Mouse (Mus musculus): ENCODE measurements at regions not wholly inside any gene's neighbourhood (a gene's known extent, or its start where the extent isn't known, plus 50 kb on each side); places are given as distances from the start of the nearest gene placed in this dataset.

DNA sequence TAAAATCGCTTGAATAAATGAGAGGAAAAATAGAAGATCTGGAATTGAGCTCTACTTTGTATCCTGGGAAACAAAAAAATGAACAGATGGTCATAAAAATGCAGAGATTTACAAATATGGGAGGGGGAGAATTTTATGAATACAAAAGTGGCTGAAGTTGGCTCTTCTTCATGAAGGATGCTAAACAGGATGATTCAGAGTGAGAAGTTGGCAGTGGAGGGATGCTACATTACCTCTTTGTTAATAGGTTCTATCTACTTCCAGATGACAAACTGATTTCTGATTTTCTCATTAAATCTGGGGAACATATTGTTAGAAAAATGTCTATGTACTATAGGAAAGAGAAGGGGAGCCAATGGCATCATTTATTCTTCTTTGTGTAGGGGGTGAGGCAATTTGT is 2785.8 kb downstream of the Poteg start:
- Histone ChIP-seq H3K4me1 (ENCODE audit: control insufficient read depth in 2 of 2, insufficient read depth in 2 of 2, low read length in 2 of 2, poor library complexity in 1 of 2) (no peaks in the 10 kb centered on the region), H3K36me3 (ENCODE audit: control insufficient read depth, insufficient read depth, low read length, poor library complexity, severe bottlenecking) (no peaks in the 10 kb centered on the region), H3K9me3 (ENCODE audit: control insufficient read depth, insufficient read depth, low read depth, low read length) (no peaks in the 10 kb centered on the region), H3K9ac (ENCODE audit: insufficient read depth, low read depth, low read length, poor library complexity, severe bottlenecking) (no peak overlapping the region), H3K27ac (ENCODE audit: insufficient read depth, low read depth, low read length, poor library complexity, severe bottlenecking) (no peak overlapping the region), H3K4me3 (ENCODE audit: insufficient read depth in 1 of 2, low read depth in 1 of 2, low read length in 2 of 2, poor library complexity in 1 of 2, severe bottlenecking in 1 of 2) (no peak overlapping the region)
- DNase-seq (ENCODE audit: low read depth, low spot score): no peak
- no peak for TF ChIP-seq ZC3H11A (IDR thresholded peaks at IDR 0.05; ENCODE audit: borderline replicate concordance, low read depth, low read length)
- TF ChIP-seq MAFK (IDR thresholded peaks at IDR 0.05; ENCODE audit: insufficient read depth, low read depth, low read length): no peak
- TF ChIP-seq CHD2 (IDR thresholded peaks at IDR 0.05; ENCODE audit: low read depth, low read length): no peak
- TF ChIP-seq ZNF384 (IDR thresholded peaks at IDR 0.05; ENCODE audit: low read depth, low read length): no peak
- TF ChIP-seq HCFC1 (IDR thresholded peaks at IDR 0.05; ENCODE audit: borderline replicate concordance, insufficient read depth, low read length): no peak
- in situ Hi-C loops (cut with MboI; ENCODE audit: low sequenced_read_pairs in 2 of 2, unreplicated experiment in 2 of 2): no loop called here

GRCm38 (mm10) chr8:30251797-30252196 is 2804.3 kb downstream of the Poteg start:
- Histone ChIP-seq H3K9ac (ENCODE audit: insufficient read depth, low read depth, low read length, poor library complexity, severe bottlenecking) (no peak overlapping the region), H3K9me3 (ENCODE audit: control insufficient read depth, insufficient read depth, low read depth, low read length) (no peaks in the 10 kb centered on the region), H3K36me3 (ENCODE audit: control insufficient read depth, insufficient read depth, low read length, poor library complexity, severe bottlenecking) (no peaks in the 10 kb centered on the region), H3K4me1 (ENCODE audit: control insufficient read depth in 2 of 2, insufficient read depth in 2 of 2, low read length in 2 of 2, poor library complexity in 1 of 2) (no peaks in the 10 kb centered on the region), H3K27ac (ENCODE audit: insufficient read depth, low read depth, low read length, poor library complexity, severe bottlenecking) (no peak overlapping the region), H3K4me3 (ENCODE audit: insufficient read depth in 1 of 2, low read depth in 1 of 2, low read length in 2 of 2, poor library complexity in 1 of 2, severe bottlenecking in 1 of 2) (no peak overlapping the region)
- DNase-seq (ENCODE audit: low read depth, low spot score): no peak
- TF ChIP-seq HCFC1 (IDR thresholded peaks at IDR 0.05; ENCODE audit: borderline replicate concordance, insufficient read depth, low read length): no peak
- TF ChIP-seq CHD2 (IDR thresholded peaks at IDR 0.05; ENCODE audit: low read depth, low read length): no peak
- TF ChIP-seq MAFK (IDR thresholded peaks at IDR 0.05; ENCODE audit: insufficient read depth, low read depth, low read length): no peak
- TF ChIP-seq ZNF384 (IDR thresholded peaks at IDR 0.05; ENCODE audit: low read depth, low read length): no peak
- no peak for TF ChIP-seq ZC3H11A (IDR thresholded peaks at IDR 0.05; ENCODE audit: borderline replicate concordance, low read depth, low read length)
- in situ Hi-C loops (cut with MboI; ENCODE audit: low sequenced_read_pairs in 2 of 2, unreplicated experiment in 2 of 2): no loop called here

DNA sequence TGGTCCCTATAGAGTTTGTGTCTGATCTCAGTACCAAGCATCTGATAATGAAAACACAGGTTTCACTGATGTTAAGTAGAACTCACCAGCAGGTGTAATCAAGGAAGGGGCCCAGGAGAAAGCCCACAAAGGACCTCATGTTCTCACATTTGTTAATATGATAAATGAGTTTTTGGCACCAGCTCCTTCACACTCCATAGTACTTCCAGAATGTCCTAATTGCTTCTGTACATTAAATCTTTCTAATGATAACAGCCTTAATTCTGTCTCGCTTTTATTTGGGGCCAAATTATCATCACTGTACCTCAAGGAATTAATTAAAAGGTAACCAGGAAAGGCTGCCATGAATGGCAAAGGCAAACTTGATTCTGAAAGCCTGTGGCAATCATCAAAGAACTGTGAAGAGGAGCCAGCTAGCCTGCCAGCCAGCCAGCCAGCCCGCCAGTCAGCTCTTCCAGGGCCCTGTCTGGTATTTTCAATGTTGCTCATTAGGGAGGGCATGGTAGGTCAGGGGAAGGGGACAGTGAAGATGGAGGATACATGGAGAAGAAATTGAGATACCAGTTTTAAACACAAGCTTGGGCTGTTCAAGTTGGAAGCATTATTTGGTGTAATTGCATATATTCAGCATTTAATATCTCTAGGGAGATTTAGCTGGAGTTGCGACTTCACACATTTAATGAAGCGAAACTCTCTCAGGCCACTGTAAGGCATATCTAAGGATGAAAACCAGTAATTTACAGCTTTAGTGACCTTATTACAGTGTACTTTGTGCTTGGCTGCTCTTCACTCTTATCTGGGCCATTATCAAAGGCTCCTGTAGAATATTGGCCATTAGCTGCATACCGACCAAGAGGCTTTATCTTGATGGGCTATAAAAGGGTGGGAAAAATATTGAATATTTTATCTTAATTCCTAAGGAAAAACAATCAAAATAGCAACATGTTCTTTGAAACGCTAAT is 2822.8 kb downstream of the Poteg start:
- H3K4me1 ChIP-seq (ENCODE audit: control insufficient read depth in 2 of 2, insufficient read depth in 2 of 2, low read length in 2 of 2, poor library complexity in 1 of 2): no peaks in the 10 kb centered on the region
- TF ChIP-seq HCFC1 (IDR thresholded peaks at IDR 0.05; ENCODE audit: borderline replicate concordance, insufficient read depth, low read length) (no peak), CHD2 (IDR thresholded peaks at IDR 0.05; ENCODE audit: low read depth, low read length) (no peak)
- in situ Hi-C loops (cut with MboI; ENCODE audit: low sequenced_read_pairs in 2 of 2, unreplicated experiment in 2 of 2): no loop called here
- H3K4me3 ChIP-seq (ENCODE audit: insufficient read depth in 1 of 2, low read depth in 1 of 2, low read length in 2 of 2, poor library complexity in 1 of 2, severe bottlenecking in 1 of 2): no peak overlapping the region
- H3K36me3 ChIP-seq (ENCODE audit: control insufficient read depth, insufficient read depth, low read length, poor library complexity, severe bottlenecking): no peaks in the 10 kb centered on the region
- H3K27ac ChIP-seq (ENCODE audit: insufficient read depth, low read depth, low read length, poor library complexity, severe bottlenecking): no peak overlapping the region
- DNase-seq (ENCODE audit: low read depth, low spot score): no peak
- no peaks in the 10 kb centered on the region for H3K9me3 ChIP-seq (ENCODE audit: control insufficient read depth, insufficient read depth, low read depth, low read length)
- no peak overlapping the region for H3K9ac ChIP-seq (ENCODE audit: insufficient read depth, low read depth, low read length, poor library complexity, severe bottlenecking)

DNA sequence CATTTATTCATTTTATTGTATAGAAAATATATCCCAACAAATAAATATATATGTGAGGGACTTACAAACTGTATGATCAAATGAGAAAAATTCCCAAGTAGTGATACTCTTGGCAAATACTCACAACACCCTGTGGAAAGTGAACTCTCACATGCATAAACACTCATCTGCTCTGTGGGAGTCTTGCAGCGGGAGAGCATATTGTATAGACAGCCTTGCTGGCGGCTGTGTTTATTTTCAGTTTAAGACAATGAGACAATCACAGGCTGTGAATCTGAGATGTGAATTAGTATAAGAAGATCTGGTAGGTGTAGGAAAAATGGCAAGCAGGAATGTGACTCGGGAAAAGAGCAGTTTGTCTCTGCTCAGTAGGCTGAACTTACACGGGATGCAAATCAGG is 2841.7 kb downstream of the Poteg start:
- H3K27ac ChIP-seq (ENCODE audit: insufficient read depth, low read depth, low read length, poor library complexity, severe bottlenecking): no peak overlapping the region
- no peaks in the 10 kb centered on the region for H3K36me3 ChIP-seq (ENCODE audit: control insufficient read depth, insufficient read depth, low read length, poor library complexity, severe bottlenecking)
- in situ Hi-C loops (cut with MboI; ENCODE audit: low sequenced_read_pairs in 2 of 2, unreplicated experiment in 2 of 2): no loop called here
- no peak for DNase-seq (ENCODE audit: low read depth, low spot score)
- no peak for TF ChIP-seq CHD2 (IDR thresholded peaks at IDR 0.05; ENCODE audit: low read depth, low read length)
- TF ChIP-seq HCFC1 (IDR thresholded peaks at IDR 0.05; ENCODE audit: borderline replicate concordance, insufficient read depth, low read length): no peak
- no peak for TF ChIP-seq ZC3H11A (IDR thresholded peaks at IDR 0.05; ENCODE audit: borderline replicate concordance, low read depth, low read length)
- no peak for TF ChIP-seq ZNF384 (IDR thresholded peaks at IDR 0.05; ENCODE audit: low read depth, low read length)
- no peak for TF ChIP-seq MAFK (IDR thresholded peaks at IDR 0.05; ENCODE audit: insufficient read depth, low read depth, low read length)
- no peaks in the 10 kb centered on the region for H3K9me3 ChIP-seq (ENCODE audit: control insufficient read depth, insufficient read depth, low read depth, low read length)
- H3K4me3 ChIP-seq (ENCODE audit: insufficient read depth in 1 of 2, low read depth in 1 of 2, low read length in 2 of 2, poor library complexity in 1 of 2, severe bottlenecking in 1 of 2): no peak overlapping the region
- no peaks in the 10 kb centered on the region for H3K4me1 ChIP-seq (ENCODE audit: control insufficient read depth in 2 of 2, insufficient read depth in 2 of 2, low read length in 2 of 2, poor library complexity in 1 of 2)
- no peak overlapping the region for H3K9ac ChIP-seq (ENCODE audit: insufficient read depth, low read depth, low read length, poor library complexity, severe bottlenecking)
